Mouse (Mus musculus): ENCODE results near the gene Pkdrej.

GRCm38 (mm10) chr15:85784341-85784740 is 37.2 kb downstream of the Pkdrej start:
- TF ChIP-seq CHD2 (IDR thresholded peaks at IDR 0.05; ENCODE audit: low read depth, low read length) (no peak), ZNF384 (IDR thresholded peaks at IDR 0.05; ENCODE audit: low read depth, low read length) (no peak), HCFC1 (IDR thresholded peaks at IDR 0.05; ENCODE audit: borderline replicate concordance, insufficient read depth, low read length) (no peak)
